Mouse (Mus musculus) midbrain, embryonic 16.5 days (tissue): ENCODE measurements around the gene Hnrnpf. TPM values are rescaled to one million over a fixed set of nuclear protein-coding genes. Genes with fewer than 3 reads are reported as not detected.

ENCODE experiments used
- ATAC-seq: fragments of 200-750 bp; cut with Nextera tagmentation; 2 replicates; pipeline ENCODE4 v1.8.0; 2017; ENCODE audit warnings: moderate TSS enrichment
- H3K27ac ChIP-seq: fragments of 300-500 bp; sonication (generic); 2 replicates; pipeline ENCODE4 v1.5.1; 2014; ENCODE audit warnings: mild to moderate bottlenecking, low read length, mixed read lengths
- H3K27me3 ChIP-seq: fragments of 300-500 bp; sonication (generic); 2 replicates; pipeline ENCODE4 v1.6.1; 2014; ENCODE audit warnings: low read depth, low read length, mixed read lengths; ENCODE audit not compliant: control insufficient read depth, insufficient read depth
- H3K36me3 ChIP-seq: fragments of 300-500 bp; sonication (generic); 2 replicates; pipeline ENCODE4 v1.6.1; 2014; ENCODE audit warnings: mild to moderate bottlenecking, low read length, moderate library complexity, mixed read lengths; ENCODE audit not compliant: control insufficient read depth, insufficient read depth
- H3K4me1 ChIP-seq: fragments of 300-500 bp; sonication (generic); 2 replicates; pipeline ENCODE4 v1.6.1; 2014; ENCODE audit warnings: mild to moderate bottlenecking, low read length, mixed read lengths; ENCODE audit not compliant: control insufficient read depth, insufficient read depth
- H3K4me2 ChIP-seq: fragments of 300-500 bp; sonication (generic); 2 replicates; pipeline ENCODE4 v1.6.1; 2014; ENCODE audit warnings: mild to moderate bottlenecking, low read length, mixed read lengths
- H3K4me3 ChIP-seq: fragments of 300-500 bp; sonication (generic); 2 replicates; pipeline ENCODE4 v1.5.1; 2014; ENCODE audit warnings: low read depth, mild to moderate bottlenecking, low read length, moderate library complexity, mixed read lengths
- H3K9ac ChIP-seq: fragments of 300-500 bp; sonication (generic); 2 replicates; pipeline ENCODE4 v1.6.1; 2014; ENCODE audit warnings: low read depth, low read length, mixed read lengths
- H3K9me3 ChIP-seq: fragments of 300-500 bp; sonication (generic); replicated peaks from 2 replicates; pipeline ENCODE4 v1.6.1; 2014; ENCODE audit warnings: mild to moderate bottlenecking, low read length, mixed read lengths; ENCODE audit not compliant: control insufficient read depth, poor library complexity, severe bottlenecking
- WGBS: fragments of 180-500 bp; shearing (Covaris S2); extraction: QIAGEN DNeasy Blood & Tissue Kit; methylation state at CpG from one replicate; pipeline ENCODE4 v1.1.7; 2014; 5-methylcytosine and 5-hydroxymethylcytosine counted together
- polyA plus RNA-seq: library from polyadenylated mRNA; unstranded; fragments of >200 nt; fragmentation: Nextera tagmentation; extraction: Ambion mirVana; gene quantifications from 2 replicates; pipeline ENCODE4 v1.2.1, GENCODE M21; 2015

Hnrnpf gene
- polyA plus RNA-seq: 226 and 237 TPM in 2 replicates

DNA sequence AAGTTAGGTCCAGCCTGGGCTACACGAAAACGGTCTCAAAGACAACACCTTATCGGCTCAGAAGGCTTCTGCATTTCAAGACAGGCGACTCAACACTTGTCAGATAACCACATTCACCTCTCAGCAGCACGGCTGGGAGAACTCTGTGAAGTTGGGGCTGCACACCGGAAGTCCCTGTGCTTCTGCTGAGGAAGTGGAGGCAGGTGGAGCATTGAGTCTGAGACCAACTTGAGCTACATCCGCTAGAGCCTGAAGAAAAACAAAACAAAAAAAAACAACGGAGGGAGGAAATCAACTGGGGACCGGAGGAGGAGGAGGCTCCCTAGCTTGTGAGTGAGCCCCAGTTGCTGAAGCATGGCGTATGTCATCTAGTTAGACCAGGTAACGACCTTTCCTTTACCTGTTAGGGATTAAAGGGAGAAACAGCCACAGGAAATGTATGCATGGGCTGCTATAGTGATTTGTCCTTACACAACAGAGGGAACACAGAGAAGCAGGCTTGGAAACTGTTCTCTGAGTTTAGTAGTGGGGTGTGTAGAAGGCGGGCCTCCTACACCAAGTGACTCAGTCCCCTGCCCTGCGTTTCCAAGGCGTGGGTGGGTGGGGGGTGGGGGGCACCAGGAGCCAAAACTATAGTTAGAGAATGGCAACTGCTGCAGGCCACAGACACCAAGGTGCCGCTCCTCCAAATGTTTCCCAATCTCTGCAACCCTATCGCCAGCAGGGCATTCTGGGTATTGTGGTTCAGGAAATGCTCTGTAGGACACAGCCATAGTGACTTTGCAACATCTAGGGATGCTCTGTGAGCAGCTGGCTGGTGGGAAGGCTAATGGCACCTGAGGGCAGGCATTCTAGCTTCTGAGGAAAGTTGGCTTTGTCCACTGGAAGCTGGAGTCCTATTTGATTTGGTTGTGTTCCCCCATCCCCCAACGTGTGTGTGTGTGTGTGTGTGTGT lies at the start of gene Hnrnpf:
Hnrnpf (plus strand) TSS at position 199 of the 955 bp plus-strand sequence.
- H3K36me3 ChIP-seq: no peaks in the 10 kb centered on the region
- H3K4me1 ChIP-seq: peaks cover 1% of the 10 kb centered on the region
- H3K4me2 ChIP-seq: no peak within 1 kb of the TSS
- no peak within 1 kb of the TSS for H3K9ac ChIP-seq
- H3K9me3 ChIP-seq: no peaks in the 10 kb centered on the region
- 85% methylated on average over 17 of the region's 17 CpGs for WGBS
- no peaks in the 10 kb centered on the region for H3K27me3 ChIP-seq
- no peak for ATAC-seq
- H3K4me3 ChIP-seq: no peak within 1 kb of the TSS
- no peak within 1 kb of the TSS for H3K27ac ChIP-seq

DNA sequence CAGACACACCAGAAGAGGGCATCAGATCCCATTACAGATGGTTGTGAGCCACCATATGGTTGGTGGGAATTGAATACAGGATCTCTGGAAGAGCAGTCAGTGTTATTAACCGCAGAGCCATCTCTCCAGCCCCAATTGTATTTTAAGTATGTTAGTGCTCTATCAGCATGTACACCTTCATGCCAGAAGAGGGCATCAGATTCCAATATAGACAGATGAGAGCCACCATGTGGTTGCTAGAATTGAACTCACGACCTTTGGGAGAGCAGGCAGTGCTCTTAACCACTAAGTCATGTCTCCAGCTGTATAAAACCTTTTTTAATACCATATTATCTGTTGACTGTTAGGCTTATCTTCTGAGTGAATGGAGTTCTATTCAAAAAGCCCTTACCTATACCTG lies 48.4 kb upstream of the Hnrnpf start:
- H3K9me3 ChIP-seq: no peaks in the 10 kb centered on the region
- no peak overlapping the region for H3K27ac ChIP-seq
- peaks cover 18% of the 10 kb centered on the region for H3K36me3 ChIP-seq
- no peaks in the 10 kb centered on the region for H3K27me3 ChIP-seq
- no peak for ATAC-seq
- H3K4me3 ChIP-seq: no peak overlapping the region
- H3K4me2 ChIP-seq: no peak overlapping the region
- no peaks in the 10 kb centered on the region for H3K4me1 ChIP-seq
- WGBS: 63% methylated on average over 2 of the region's 2 CpGs
- H3K9ac ChIP-seq: no peak overlapping the region

DNA sequence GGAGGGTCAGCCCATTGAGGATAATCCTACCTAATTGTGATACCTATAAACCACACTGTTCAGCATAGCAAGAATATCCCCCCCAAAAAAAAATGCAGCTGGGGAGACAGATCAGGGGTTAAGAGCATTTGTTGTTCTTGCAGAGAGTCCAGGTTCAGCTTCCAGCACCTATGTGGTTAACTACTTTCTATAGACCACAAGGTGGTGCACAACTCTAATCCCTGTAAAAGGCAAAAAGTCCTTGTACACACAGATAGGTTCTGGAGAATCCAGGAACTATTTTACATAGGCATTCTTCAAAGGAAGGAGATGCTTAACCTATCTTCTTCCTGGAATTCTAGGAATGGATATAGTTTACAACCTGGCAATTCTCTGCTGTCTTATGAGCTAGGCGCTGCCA lies 42.1 kb upstream of the Hnrnpf start:
- 90% methylated on average over 1 of the region's 1 CpGs for WGBS
- Histone ChIP-seq H3K9me3 (no peaks in the 10 kb centered on the region), H3K4me3 (no peak overlapping the region), H3K36me3 (no peaks in the 10 kb centered on the region), H3K27ac (no peak overlapping the region), H3K4me2 (no peak overlapping the region), H3K9ac (no peak overlapping the region), H3K4me1 (no peaks in the 10 kb centered on the region; the same call in 1 of the 2 replicates), H3K27me3 (no peaks in the 10 kb centered on the region)
- no peak for ATAC-seq

DNA sequence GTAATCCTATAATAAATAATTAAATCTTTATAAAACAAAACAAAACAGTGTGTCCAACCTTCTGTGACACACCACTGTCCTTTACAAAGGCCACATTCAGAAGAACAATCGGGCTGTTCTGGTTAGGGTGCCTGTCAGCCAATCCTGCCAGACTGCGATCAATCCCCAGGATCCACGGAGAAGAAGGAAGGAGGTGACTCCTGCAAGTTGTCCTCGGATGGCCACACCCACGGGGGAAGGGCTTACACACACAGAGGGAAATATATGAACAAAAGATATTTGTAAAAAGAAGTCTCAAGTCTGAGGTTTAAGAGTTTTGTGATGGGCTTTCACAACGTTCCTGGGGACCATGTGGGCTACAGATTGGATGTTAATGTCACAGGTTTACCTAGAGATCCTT lies 38.3 kb upstream of the Hnrnpf start, which contains the start of gene Zfp239:
Zfp239 (plus strand) TSS at position 253 of the 400 bp plus-strand sequence.
- H3K4me2 ChIP-seq: peak within 1 kb of the TSS; percentile 81
- H3K27ac ChIP-seq: peak within 1 kb of the TSS; percentile 50; the same call in 1 of the 2 replicates
- H3K4me3 ChIP-seq: peak within 1 kb of the TSS; percentile 86
- H3K36me3 ChIP-seq: no peaks in the 10 kb centered on the region
- WGBS: 66% methylated on average over 6 of the region's 6 CpGs
- H3K9me3 ChIP-seq: no peaks in the 10 kb centered on the region
- peak within 1 kb of the TSS; percentile 86 for H3K9ac ChIP-seq
- ATAC-seq: no peak
- no peaks in the 10 kb centered on the region for H3K27me3 ChIP-seq
- peaks cover 8% of the 10 kb centered on the region for H3K4me1 ChIP-seq

DNA sequence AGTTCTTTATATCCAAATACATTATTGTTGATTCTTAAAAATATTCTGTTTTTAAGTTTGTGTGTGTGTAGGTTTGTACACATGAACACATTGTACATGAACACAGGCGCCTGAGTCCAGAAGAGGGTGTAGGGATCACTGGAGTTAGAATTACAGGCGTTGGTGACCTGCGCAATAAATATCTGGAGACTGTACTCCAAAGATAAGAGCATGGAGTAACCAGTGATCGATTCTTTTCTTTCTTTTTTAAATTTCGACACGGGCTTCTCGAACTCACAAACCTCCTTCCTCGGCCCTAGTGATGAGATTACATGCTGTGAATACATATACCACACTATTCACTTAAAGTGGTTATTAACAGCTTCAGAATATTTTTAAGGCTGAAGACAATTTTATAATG lies 37.7 kb upstream of the Hnrnpf start:
- peak; percentile 23; the same call in 1 of the 2 replicates for ATAC-seq
- H3K36me3 ChIP-seq: no peaks in the 10 kb centered on the region
- H3K27ac ChIP-seq: no peak overlapping the region
- H3K4me1 ChIP-seq: peaks cover 8% of the 10 kb centered on the region
- no peaks in the 10 kb centered on the region for H3K9me3 ChIP-seq
- H3K9ac ChIP-seq: no peak overlapping the region
- H3K4me2 ChIP-seq: peak overlapping the region; percentile 81
- peak overlapping the region; percentile 86; the same call in 1 of the 2 replicates for H3K4me3 ChIP-seq
- no peaks in the 10 kb centered on the region for H3K27me3 ChIP-seq
- 71% methylated on average over 8 of the region's 8 CpGs for WGBS

DNA sequence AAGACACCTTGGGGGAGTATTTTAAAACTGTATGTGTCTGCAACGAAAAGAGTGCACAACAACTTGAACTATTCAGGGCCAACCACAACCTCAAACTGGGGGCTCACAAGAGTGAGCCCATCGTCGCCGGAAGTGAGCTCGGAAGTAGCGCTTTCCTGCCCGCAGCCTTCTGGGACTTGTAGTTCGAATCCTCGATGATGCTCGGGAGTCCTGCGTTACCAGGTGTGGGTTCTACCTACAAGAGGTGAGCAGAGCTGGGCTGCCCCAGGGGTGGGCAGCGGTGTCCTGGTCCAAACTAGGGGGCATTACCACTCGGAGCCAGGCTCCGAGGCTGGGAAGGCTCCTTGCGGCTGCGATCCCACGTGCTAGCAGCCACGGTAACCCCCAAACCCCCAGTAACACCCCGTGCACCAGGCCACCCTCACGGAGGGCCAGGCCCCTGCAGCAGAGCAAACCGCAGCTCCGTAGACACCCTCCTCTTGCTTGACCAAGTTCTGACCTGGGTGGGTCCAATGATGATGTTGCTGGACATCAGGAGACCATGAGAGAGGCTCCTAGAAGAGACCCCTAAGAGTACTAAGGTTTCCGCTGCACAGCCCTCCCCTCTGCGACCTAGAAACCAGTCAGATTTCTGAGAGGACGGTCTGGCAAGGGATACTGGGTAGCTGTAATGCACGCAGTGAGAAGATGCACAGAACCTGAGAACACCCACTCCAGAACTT lies 37.1 kb upstream of the Hnrnpf start:
- Histone ChIP-seq H3K9ac (peak overlapping the region; percentile 86), H3K4me1 (peaks cover 8% of the 10 kb centered on the region), H3K27ac (peak overlapping the region; percentile 50; the same call in 1 of the 2 replicates), H3K9me3 (no peaks in the 10 kb centered on the region), H3K4me3 (peak overlapping the region; percentile 86), H3K27me3 (no peaks in the 10 kb centered on the region), H3K36me3 (no peaks in the 10 kb centered on the region), H3K4me2 (peak overlapping the region; percentile 81)
- peak; percentile 94 for ATAC-seq
- WGBS: 3% methylated on average over 25 of the region's 26 CpGs

DNA sequence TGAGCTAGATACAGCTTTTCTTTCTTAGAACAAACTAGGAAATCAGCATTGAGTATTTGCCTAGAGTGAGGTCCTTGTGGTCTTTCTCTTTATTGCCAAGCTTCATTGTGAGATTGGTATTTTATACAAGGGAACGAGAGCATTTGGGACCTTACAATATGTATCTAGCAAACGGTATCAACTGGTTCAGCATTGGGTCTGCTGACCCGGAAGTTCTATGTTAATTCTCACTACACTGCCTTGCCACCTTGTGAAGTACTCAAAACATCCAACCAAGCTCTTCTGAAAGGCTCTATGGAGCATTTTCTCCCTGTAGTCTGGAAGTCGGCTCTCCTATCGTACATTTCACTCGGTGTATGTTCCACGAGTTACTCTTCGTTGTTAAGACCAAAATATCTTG lies 36.4 kb upstream of the Hnrnpf start:
- H3K27me3 ChIP-seq: no peaks in the 10 kb centered on the region
- peaks cover 8% of the 10 kb centered on the region for H3K4me1 ChIP-seq
- no peaks in the 10 kb centered on the region for H3K36me3 ChIP-seq
- WGBS: 96% methylated on average over 8 of the region's 8 CpGs
- H3K9me3 ChIP-seq: no peaks in the 10 kb centered on the region
- no peak overlapping the region for H3K27ac ChIP-seq
- peak overlapping the region; percentile 86; the same call in 1 of the 2 replicates for H3K9ac ChIP-seq
- no peak for ATAC-seq
- peak overlapping the region; percentile 86 for H3K4me3 ChIP-seq
- H3K4me2 ChIP-seq: peak overlapping the region; percentile 81

DNA sequence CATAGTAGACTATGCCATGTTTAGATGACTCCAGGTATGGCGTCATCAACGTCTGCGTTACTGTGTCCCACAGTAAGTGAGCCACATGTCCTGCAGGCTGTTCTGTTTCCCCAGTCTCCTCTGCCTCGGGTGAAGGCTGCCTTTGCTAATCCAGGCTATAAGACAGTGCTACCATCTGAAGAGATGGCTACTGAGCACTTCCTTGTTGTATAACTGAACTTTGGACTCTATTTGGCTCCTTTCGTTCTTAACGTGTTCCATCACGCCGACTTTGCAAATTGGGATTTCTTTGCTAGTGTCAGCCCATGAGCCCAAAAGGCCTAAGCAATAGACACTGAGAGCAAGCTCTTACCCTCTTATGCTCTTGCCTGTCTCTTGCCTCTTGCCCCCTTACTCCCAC lies 31.9 kb upstream of the Hnrnpf start:
- H3K9me3 ChIP-seq: no peaks in the 10 kb centered on the region
- 89% methylated on average over 8 of the region's 8 CpGs for WGBS
- no peak for ATAC-seq
- no peaks in the 10 kb centered on the region for H3K27me3 ChIP-seq
- H3K9ac ChIP-seq: no peak overlapping the region
- no peak overlapping the region for H3K4me3 ChIP-seq
- H3K4me1 ChIP-seq: peaks cover 8% of the 10 kb centered on the region
- no peak overlapping the region for H3K27ac ChIP-seq
- H3K36me3 ChIP-seq: peaks cover 10% of the 10 kb centered on the region
- no peak overlapping the region for H3K4me2 ChIP-seq
